Mouse (Mus musculus): ENCODE results near the gene Grwd1.

DNA sequence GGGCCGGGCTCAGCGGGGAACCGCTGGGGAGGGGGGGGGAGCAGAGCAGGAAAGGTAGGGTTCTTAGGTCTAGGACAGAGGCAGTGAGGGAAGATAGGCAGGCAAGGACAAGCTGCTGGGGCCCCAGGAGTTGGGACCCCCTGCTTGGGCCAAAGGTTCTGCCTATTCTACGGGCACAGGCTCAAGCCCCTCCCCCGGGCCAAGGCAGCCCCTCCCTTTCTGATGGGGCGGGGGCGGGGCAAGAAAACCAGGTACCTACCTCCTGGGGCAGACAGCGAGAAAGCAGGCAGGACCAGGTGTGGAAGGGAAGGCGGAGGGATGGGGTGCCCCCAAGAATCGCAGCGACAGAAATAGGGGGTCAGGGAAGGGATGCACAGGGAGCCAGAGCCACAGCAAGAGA, 22.3 kb downstream of the Grwd1 start:
- no peak for TF ChIP-seq CTCF (conservative IDR thresholded peaks at IDR 0.05; ENCODE audit: insufficient read depth, insufficient read length, low read depth, low read length)
- no peak for TF ChIP-seq POLR2A (IDR thresholded peaks at IDR 0.05; ENCODE audit: low read depth, low read length)

All from kidney, adult 2 months (tissue).